Mouse (Mus musculus) right cerebral cortex, adult 18-20 months (tissue): ENCODE results near the gene Pip4k2b.
"Not testable (repeated sequence)": the region's sequence is repeated elsewhere in the genome, so short reads cannot be mapped to it uniquely, and the experiment has no call there.

Experiments
- DNase-seq: peaks from one replicate; pipeline ENCODE4 v3.0.0; 2022; ENCODE audit warnings: mixed read lengths

The Pip4k2b gene

GRCm38 (mm10) chr11:97748496-97748895 is 4.0 kb upstream of the Pip4k2b start:
- DNase-seq: no peak

GRCm38 (mm10) chr11:97747773-97748172 is 3.3 kb upstream of the Pip4k2b start:
- DNase-seq: no peak

- DNase-seq: no peak
Observed at GRCm38 (mm10) chr11:97745331-97745721, 822 bp upstream of the Pip4k2b start.

GRCm38 (mm10) chr11:97744718-97745330 is 320 bp upstream of the Pip4k2b start:
- peak; percentile 99 for DNase-seq

GRCm38 (mm10) chr11:97743423-97743822 is 1.1 kb downstream of the Pip4k2b start:
- DNase-seq: no peak

- DNase-seq: no peak
Observed at GRCm38 (mm10) chr11:97742591-97742990, 1.9 kb downstream of the Pip4k2b start.

- DNase-seq: no peak
Observed at GRCm38 (mm10) chr11:97742157-97742556, 2.3 kb downstream of the Pip4k2b start.

- peak; percentile 49 for DNase-seq
Observed at GRCm38 (mm10) chr11:97740190-97740589, 4.3 kb downstream of the Pip4k2b start.

GRCm38 (mm10) chr11:97739155-97739554 is 5.3 kb downstream of the Pip4k2b start:
- no peak for DNase-seq

- no peak for DNase-seq
Observed at GRCm38 (mm10) chr11:97738703-97739102, 5.8 kb downstream of the Pip4k2b start.

- DNase-seq: no peak
Observed at GRCm38 (mm10) chr11:97737600-97737999, 6.9 kb downstream of the Pip4k2b start.

GRCm38 (mm10) chr11:97736645-97737044 is 7.9 kb downstream of the Pip4k2b start:
- DNase-seq: no peak

GRCm38 (mm10) chr11:97734810-97735209 is 9.7 kb downstream of the Pip4k2b start:
- not testable (repeated sequence) for DNase-seq

- no peak for DNase-seq
Observed at GRCm38 (mm10) chr11:97733689-97734088, 10.8 kb downstream of the Pip4k2b start.

GRCm38 (mm10) chr11:97728730-97729129 is 15.8 kb downstream of the Pip4k2b start:
- no peak for DNase-seq

GRCm38 (mm10) chr11:97728311-97728710 is 16.2 kb downstream of the Pip4k2b start:
- no peak for DNase-seq

- DNase-seq: no peak
Observed at GRCm38 (mm10) chr11:97723709-97724108, 20.8 kb downstream of the Pip4k2b start.

- DNase-seq: no peak
Observed at GRCm38 (mm10) chr11:97721338-97721737, 23.2 kb downstream of the Pip4k2b start.

GRCm38 (mm10) chr11:97719041-97719440 is 25.5 kb downstream of the Pip4k2b start:
- DNase-seq: no peak

GRCm38 (mm10) chr11:97718281-97718860 is 26.1 kb downstream of the Pip4k2b start:
- DNase-seq: no peak

- no peak for DNase-seq
Observed at GRCm38 (mm10) chr11:97717369-97718280, 26.9 kb downstream of the Pip4k2b start.

GRCm38 (mm10) chr11:97716021-97716420 is 28.5 kb downstream of the Pip4k2b start:
- DNase-seq: no peak
